Mouse (Mus musculus): Measurements from ENCODE around the gene Amfr.
A peak's percentile ranks its signal among the peaks of the same experiment; 100 is the strongest.

Gene Amfr

GRCm38 (mm10) chr8:94012013-94012951 is at the start of gene Amfr:
Gene Amfr, minus strand, starts transcription at chr8:94012842.
- DNase-seq: peak; percentile 82

- DNase-seq: peak; percentile 58
Observed at GRCm38 (mm10) chr8:94057157-94057854, 44.7 kb upstream of the Amfr start.

GRCm38 (mm10) chr8:94052696-94053095 is 40.1 kb upstream of the Amfr start:
- DNase-seq: no peak

- no peak for DNase-seq
Observed at GRCm38 (mm10) chr8:94047845-94048244, 35.2 kb upstream of the Amfr start.

GRCm38 (mm10) chr8:94037806-94038205 is 25.2 kb upstream of the Amfr start:
- DNase-seq: peak; percentile 21

GRCm38 (mm10) chr8:94036944-94037524 is 24.4 kb upstream of the Amfr start, which contains the start of the genes Nudt21 and Ogfod1:
Gene Nudt21, minus strand, starts transcription at chr8:94037031.
Gene Ogfod1, plus strand, starts transcription at chr8:94037198.
- DNase-seq: peak; percentile 97

- peak; percentile 76 for DNase-seq
Observed at GRCm38 (mm10) chr8:94036541-94036940, 23.9 kb upstream of the Amfr start.

GRCm38 (mm10) chr8:94035200-94035599 is 22.6 kb upstream of the Amfr start:
- no peak for DNase-seq

GRCm38 (mm10) chr8:94033601-94034000 is 21.0 kb upstream of the Amfr start:
- DNase-seq: no peak

- DNase-seq: no peak
Observed at GRCm38 (mm10) chr8:94029701-94030100, 17.1 kb upstream of the Amfr start.

GRCm38 (mm10) chr8:94023916-94024315 is 11.3 kb upstream of the Amfr start:
- DNase-seq: no peak

GRCm38 (mm10) chr8:94013026-94013612 is 477 bp upstream of the Amfr start:
- no peak for DNase-seq

GRCm38 (mm10) chr8:94011076-94012012 is 1.3 kb downstream of the Amfr start:
- DNase-seq: peak; percentile 19

GRCm38 (mm10) chr8:94010101-94010705 is 2.4 kb downstream of the Amfr start:
- no peak for DNase-seq

- DNase-seq: peak; percentile 10
Observed at GRCm38 (mm10) chr8:94009243-94009845, 3.3 kb downstream of the Amfr start.

GRCm38 (mm10) chr8:94004139-94004538 is 8.5 kb downstream of the Amfr start:
- no peak for DNase-seq

- DNase-seq: no peak
Observed at GRCm38 (mm10) chr8:93998961-93999360, 13.7 kb downstream of the Amfr start.

- no peak for DNase-seq
Observed at GRCm38 (mm10) chr8:93989739-93990138, 22.9 kb downstream of the Amfr start.

- DNase-seq: no peak
Observed at GRCm38 (mm10) chr8:93984731-93985130, 27.9 kb downstream of the Amfr start.

- DNase-seq: no peak
Observed at GRCm38 (mm10) chr8:93983827-93984226, 28.8 kb downstream of the Amfr start.

- no peak for DNase-seq
Observed at GRCm38 (mm10) chr8:93981679-93982215, 30.9 kb downstream of the Amfr start.
